Mouse (Mus musculus): Measurements from ENCODE around the gene Ddi2.

- TF ChIP-seq CTCF (IDR thresholded peaks at IDR 0.05; ENCODE audit: borderline replicate concordance, control insufficient read depth, extremely low read depth, insufficient read depth, low read length, poor library complexity) (no peak), POLR2A (IDR thresholded peaks at IDR 0.05; ENCODE audit: control insufficient read depth, extremely low read depth, insufficient read depth, low read length, poor library complexity) (no peak)
Observed at GRCm38 (mm10) chr4:141721961-141722360, 1.3 kb downstream of the Ddi2 start.
